Mouse (Mus musculus): ENCODE results near the gene Srgap1.
"Not testable (repeated sequence)": the region's sequence is repeated elsewhere in the genome, so short reads cannot be mapped to it uniquely, and the experiment has no call there.

Srgap1 gene

DNA sequence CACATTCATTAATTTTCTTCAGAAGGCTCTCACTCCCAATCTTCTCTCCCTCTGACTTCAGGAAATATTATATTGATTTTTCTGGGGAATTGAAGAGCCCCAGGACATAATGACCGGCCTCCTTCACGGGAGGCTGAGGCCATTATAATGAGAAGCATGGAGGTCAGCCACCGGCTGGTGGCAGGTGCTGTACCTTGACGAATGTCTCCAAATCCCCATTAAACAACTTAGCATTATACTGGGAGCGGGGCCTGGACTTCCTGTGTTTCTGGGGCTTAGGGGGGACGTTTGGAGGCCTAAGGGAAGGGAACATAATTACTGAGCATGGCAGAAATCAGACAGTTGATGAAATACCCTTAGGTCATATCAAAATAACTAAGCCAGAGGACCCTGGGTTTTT lies 218.1 kb downstream of the Srgap1 start:
- DNase-seq (ENCODE audit: low spot score) = no peak

DNA sequence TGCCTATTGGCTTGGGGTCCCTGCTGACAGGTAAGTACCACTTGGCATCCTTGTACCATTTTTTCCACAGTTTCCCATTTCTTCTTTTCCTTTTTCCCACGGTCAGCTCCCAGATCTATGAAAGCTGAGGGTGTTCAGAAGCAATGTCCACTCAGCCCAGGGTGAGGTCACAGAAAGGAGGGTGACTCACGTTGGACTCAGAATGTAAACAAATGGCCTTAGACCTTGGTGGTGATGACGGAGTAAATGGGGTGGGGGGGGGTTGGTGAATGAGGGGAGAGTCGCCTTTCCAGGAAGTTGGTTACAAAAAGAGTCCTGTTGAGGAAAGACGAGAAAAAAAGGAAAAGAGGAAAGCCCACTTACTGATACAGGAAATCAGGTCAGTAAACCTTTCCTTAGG lies 224.4 kb downstream of the Srgap1 start:
- DNase-seq (ENCODE audit: low spot score) = no peak

DNA sequence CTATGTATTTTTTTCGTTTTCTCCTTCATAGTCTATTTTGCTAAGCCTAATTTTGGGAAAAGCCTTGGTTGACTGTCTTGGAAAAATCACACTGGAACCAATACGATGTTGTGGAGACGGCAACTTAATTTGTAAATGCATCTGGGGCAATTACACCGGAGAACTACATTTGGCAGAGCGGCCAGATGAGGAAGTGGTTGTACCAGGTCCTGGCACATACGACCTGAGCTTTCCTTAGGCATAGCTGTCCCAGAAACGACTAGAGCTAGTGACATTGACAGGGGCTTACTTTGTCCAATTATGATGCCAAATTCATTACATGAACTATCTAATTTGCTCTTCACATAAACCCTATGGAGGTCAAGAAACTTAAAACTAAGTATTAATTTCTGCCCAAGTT lies 226.3 kb downstream of the Srgap1 start:
- DNase-seq (ENCODE audit: low spot score) = no peak

DNA sequence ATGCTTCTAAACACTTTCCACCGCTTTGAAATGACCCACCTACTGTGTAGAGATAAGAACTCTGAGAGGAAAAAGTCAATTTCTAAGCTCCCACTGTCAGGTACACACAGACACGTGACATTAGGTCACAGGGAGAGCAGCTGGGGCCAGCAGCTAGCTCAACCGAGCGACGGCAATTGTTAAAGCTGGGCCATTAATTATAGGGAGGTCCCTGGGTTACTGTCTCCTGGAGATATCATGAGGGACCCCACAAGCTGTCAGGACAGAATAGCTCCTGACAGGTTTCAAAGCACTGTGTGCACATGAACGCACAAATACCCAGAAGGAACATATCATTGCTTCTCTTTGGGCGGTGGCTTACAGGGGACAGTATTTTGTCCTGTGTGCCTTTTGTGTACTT lies 229.1 kb downstream of the Srgap1 start:
- no peak for DNase-seq (ENCODE audit: low spot score)

DNA sequence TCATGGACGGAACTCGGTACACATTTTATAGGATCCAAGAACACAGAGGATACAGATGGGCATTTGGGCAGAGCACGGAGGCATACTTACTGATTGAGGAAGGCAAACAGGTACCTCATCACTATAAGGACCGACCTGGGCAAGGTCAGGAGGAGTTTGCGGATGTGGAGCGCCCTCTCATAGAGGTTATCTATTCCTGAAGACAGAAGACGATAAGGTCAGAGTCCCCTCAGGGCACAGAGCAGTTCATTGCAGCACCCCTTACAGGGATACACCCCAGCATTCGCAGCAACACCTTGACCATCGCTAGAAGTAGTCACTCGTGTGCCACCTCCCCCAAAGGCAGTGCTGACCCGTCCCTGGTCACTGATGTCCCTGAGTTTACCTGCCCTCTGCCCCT lies 239.3 kb downstream of the Srgap1 start:
- no peak for DNase-seq (ENCODE audit: low spot score)

DNA sequence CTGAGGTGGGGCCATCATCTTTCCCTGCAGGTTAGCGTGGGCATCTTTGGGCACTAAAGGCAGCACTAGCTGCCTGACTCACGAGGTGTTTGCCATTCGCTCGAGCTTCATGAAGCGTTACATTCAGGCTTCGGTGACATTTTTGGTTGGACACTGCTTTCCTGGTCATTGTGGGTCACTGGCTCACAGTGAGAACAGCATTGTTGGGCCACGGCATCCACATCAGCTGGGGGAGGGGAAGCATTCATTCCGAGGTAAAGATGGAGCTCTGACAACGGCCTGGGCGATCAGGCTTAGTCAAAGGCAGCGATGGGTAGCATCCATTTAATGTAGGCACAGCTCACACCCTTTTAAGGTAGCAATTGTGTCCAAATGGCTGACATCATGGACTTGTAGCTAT lies 240.3 kb downstream of the Srgap1 start:
- DNase-seq (ENCODE audit: low spot score) = no peak

DNA sequence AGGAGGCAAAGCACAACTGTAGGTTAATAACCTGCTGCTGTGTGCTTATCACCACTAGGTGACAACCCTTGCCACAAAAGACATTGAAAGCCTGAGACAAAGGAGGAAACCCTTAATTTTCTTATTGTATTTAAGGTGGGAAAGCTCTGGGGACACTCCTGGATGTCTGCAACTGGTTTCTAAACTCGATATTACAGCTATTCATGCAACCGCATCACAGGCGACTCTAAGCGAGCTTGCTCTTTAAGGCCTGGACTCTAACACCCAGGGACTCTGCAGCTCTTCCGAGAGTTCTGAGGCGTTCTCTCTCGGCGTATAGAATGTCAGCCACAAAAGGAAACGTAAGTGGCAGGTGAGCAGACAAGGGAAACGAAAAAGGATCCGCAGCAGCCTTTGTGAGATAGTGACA lies 241.2 kb downstream of the Srgap1 start:
- DNase-seq (ENCODE audit: low spot score) = no peak

DNA sequence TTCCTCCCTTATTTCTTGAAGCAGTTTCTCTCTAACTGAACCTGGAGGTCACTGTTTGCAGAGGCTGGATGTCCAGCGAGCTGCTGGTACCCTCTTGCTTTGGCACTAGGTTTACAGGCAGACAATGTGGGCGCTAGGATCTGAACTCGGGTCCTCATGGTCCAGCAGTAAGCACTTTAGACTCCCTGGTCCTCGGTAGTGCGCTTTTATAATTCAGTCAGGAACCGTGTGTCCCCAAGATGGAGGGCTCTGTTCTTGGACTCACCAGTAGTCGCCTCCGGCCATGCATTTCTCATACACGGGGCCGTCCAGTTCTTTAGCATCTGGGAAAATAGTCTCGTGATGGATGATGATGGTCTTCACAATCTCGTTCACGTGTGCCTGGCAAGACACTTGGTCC lies 242.6 kb downstream of the Srgap1 start:
- no peak for DNase-seq (ENCODE audit: low spot score)

DNA sequence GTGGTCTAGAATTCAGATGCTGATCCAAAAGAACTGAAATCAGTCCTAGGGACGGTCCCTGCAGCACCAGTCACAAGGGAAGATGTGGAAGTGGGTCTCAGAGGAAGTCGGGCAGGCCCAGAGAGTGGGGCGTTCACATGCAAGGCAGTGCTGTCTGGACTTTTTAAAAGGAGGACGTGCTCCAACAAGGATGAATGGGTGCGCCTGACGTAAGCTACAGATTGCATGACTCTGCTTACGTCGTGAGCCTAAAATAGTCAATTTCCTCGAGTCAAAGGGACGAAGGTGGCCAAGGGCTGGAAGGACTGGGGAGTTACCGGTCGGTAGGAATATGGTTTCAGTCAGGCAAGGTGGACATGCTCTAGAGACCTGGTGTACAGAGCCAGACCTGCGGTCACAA lies 247.1 kb downstream of the Srgap1 start:
- DNase-seq (ENCODE audit: low spot score) = no peak

DNA sequence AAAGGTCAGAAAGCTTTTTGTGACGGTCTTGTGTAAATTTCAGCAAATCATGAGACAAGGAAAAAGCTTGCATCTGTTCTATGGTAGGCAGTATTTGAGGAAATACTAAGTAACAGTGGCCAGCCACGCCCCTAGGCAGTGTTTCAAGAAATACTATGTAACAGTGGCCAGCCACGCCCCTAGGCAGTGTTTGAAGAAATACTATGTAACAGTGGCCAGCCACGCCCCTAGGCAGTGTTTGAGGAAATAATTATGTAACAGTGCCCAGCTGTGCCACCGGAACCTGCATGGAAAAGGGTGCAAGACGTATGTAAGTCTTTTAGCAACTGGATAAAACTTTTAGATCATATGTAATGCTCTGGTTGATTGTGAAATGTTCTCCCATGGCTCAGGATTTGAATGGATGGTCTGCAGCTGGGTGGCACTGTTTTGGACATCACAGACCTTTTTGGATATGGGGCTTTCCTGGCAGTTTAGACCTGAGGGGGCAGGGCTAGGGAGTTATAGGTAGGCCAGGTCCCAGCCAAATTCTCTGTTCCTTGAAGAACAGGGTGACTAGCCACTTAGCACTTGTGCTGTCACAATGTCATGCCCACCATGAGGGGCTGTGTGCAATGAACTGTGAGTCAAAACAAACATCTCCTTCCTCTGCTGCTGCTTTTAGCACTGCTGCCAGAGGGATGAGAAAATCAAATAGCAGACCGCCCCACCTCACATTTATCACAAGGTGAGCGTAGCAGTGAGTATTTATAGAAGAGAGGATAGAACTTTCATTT lies 250.9 kb downstream of the Srgap1 start:
- DNase-seq (ENCODE audit: low spot score) = peak; percentile 59

DNA sequence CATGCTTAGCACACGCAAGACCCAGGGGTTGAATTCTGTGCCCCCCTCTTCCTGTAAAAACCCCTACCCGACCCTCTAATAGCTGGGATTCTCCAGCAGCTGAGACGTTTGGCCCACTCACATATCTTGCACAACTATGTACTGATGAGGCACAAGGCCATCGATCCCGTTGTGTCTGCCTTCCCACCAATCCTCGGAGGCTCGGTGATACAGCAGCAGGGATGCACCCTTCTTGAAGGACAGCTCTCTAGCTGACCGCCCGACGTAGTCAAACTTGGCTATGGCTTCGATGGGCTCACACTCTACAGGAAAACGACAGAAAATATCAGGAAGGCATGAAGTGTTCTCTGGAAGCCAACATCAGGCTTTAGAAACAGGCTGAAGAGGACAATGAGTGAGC lies 252.6 kb downstream of the Srgap1 start:
- DNase-seq (ENCODE audit: low spot score) = no peak

DNA sequence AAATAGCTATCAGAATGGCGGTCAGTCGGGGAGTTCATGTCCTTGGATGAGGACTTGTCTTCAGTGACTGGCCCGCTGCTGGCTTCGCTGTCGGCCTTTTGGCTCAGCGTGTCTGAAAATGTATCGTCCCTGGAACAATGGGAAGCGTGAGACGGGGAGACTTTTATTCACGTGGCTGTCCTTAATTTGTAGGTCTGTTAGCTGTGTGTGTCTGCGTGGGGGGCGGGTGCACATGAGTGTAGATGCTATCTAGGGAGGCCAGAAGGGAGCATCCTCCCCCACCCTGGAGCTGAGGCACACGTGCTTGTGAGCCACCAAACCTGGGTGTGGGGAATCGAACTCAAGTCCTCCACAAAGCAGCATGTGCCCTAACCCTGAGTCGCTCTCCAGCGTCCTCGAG lies 254.5 kb downstream of the Srgap1 start:
- no peak for DNase-seq (ENCODE audit: low spot score)

DNA sequence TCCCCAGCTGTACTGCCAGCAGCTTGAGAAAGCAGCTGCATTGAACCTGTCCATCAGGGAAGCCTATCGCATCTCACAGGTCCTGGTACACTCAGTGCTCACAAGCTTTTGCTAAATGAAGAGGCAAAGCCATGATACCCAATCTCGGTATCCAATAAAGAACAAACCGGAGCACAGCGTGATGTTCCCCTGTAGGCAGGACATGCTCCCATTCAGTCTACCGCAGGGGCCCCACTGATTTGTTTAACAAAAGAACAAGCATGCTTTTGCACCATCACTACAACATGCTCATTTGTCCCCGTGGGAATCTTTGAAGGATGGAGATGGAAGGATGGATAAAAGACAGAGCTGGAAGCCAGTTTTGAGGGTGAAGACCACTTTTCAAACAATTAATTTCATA lies 257.0 kb downstream of the Srgap1 start:
- no peak for DNase-seq (ENCODE audit: low spot score)

DNA sequence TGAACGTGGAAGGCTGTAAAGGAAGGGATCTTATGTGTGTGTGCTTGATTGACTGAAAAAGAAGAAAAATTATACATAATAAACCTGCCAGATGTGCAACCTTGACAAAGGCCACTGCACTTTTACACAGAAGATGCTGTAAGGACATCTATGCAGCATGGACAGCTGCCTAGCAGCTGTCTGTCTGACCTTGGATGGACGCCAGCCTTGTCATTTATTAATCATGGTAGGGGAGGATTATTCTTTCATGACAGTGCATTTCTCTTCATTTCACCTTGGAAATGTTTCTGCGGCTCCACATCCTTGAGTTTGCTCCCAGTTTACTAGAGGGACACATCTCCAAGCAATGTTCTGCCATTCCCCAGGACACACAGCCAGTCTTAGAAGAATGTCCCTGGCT lies 258.6 kb downstream of the Srgap1 start:
- no peak for DNase-seq (ENCODE audit: low spot score)

DNA sequence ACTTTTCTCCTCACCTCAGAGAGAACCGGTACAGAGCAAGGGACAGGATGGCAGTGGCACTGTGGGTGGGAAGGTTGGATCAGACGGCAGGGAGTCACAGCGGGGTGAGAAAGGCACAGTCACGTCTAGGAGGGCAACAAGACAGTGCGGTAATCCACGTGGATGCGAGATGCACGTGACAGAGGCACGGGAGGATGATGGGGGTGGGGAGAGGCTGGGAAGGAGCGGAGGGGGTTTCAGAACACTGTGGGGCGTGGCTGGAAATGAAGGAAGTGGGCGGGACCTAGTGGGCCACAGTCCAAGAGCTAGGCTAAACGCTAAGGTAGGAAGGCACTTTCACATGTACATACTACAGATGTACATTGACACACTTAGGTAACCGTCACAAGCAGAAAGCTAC lies 266.0 kb downstream of the Srgap1 start:
- no peak for DNase-seq (ENCODE audit: low spot score)

DNA sequence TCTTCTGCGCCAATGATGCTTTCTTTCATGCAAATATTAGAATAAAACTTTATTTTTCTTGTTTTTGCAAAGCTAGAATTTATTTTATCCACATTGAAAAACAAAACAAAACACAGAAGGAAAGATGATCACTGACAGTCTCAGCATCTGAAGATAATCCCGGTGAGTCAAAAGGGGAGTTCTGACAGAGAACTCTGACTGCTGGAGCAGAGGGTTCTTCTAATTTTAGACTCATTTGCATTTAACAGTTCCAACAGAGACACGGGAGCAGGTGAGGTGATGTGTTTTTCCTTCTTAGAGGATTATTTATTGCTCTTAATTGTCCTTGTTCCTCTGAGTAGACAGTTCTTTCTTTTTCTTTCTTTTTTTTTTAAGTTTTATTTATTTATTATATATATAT lies 271.1 kb downstream of the Srgap1 start:
- no peak for DNase-seq (ENCODE audit: low spot score)

DNA sequence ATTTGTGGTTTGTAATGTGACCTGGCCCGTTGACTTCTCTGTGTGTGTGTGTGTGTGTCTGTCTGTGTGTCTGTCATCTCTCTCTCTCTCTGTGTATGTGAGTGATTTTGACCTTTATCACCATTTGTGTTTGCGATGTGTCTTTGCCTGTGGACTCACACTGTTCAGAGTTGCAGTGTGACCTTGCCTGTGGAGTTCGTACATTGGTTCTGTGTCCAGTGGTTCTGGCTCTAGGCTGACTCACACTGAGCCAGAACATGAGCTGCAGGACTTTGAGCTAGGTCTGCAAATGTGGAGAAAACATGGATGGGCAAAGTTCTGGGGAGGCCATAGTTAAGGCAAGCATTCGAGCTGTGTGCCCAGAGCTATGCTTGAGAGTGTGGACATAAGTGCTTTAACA lies 273.3 kb downstream of the Srgap1 start:
- no peak for DNase-seq (ENCODE audit: low spot score)

DNA sequence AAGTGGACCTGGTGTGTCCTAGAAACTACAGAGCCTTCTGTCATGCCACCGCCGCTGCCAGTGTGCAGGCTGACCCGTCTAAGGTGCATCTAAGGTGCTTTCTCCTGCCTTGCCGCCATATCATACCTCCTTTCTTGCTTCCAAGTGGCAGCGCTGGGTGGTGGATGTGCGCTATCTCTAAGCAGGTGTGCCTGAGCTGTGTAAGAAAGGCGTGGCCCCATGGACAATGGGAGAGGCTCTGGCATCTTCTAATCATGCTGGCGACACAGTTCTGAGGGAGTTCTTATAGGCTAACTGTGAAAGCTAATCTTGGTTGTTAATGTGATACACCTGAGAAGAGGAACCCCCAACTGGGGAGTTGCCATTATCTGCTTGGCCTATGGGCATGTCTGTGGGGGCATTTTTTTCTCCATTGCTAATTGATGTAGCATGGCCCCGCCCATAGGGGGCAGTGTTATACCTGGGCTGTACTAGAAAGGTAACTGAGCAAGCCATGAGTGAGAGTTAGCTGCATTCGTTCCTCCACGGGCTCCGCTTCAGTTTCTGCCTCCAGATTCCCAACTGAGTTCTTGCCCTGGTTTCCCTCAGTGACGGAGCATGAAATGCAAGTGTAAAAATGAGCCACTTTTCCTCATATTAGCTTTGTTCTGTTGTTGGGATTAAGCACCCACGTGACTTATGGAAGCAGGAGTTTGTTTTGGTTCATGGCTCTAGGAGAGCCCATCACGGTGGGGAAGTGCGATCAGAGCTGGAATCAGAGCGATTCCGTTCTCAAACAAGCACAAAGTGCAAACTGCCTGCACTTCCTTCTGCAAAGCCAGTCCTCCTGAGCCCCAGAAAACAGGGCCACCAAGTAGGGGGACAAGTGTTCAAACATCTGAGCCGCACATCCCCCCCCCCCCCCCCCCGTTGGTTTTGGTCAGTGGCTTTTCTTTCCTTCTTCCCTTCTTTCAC lies 276.2 kb downstream of the Srgap1 start:
- peak; percentile 14 for DNase-seq (ENCODE audit: low spot score)

DNA sequence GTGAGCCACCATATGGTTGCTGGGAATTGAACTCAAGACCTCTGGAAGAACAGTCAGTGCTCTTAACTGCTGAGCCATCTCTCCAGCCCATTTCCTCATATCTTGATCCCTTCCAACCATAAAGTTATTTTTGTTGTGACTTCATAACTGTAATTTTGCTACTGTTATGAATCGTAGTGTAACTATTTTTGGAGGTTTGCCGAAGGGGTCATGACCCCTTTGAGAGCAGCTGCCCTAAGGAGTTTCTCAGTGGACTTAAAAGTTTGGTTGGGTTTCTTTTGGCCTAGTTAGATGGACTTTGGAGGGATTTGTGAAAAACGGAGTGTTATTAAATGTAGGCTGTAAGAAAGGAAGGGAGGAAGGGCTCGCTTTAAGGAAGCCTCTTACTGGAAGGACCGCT lies 277.4 kb downstream of the Srgap1 start:
- no peak for DNase-seq (ENCODE audit: low spot score)

DNA sequence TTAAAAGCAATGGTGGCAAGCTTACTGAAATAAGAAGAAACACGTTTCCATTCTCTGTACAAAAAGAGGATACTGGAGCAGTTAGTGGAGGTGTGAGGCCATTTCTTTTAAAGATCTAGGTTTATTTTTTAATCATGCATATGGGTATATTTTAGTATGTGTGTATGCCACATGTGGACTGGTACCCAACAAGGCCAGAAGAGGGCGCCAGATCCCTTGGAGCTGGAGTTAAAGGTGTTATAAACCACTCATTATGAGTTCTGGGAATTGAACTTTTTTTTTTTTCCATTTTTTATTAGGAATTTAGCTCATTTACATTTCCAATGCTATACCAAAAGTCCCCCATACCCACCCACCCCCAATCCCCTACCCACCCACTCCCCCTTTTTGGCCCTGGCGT lies 279.8 kb downstream of the Srgap1 start:
- DNase-seq (ENCODE audit: low spot score) = not testable (repeated sequence)

DNA sequence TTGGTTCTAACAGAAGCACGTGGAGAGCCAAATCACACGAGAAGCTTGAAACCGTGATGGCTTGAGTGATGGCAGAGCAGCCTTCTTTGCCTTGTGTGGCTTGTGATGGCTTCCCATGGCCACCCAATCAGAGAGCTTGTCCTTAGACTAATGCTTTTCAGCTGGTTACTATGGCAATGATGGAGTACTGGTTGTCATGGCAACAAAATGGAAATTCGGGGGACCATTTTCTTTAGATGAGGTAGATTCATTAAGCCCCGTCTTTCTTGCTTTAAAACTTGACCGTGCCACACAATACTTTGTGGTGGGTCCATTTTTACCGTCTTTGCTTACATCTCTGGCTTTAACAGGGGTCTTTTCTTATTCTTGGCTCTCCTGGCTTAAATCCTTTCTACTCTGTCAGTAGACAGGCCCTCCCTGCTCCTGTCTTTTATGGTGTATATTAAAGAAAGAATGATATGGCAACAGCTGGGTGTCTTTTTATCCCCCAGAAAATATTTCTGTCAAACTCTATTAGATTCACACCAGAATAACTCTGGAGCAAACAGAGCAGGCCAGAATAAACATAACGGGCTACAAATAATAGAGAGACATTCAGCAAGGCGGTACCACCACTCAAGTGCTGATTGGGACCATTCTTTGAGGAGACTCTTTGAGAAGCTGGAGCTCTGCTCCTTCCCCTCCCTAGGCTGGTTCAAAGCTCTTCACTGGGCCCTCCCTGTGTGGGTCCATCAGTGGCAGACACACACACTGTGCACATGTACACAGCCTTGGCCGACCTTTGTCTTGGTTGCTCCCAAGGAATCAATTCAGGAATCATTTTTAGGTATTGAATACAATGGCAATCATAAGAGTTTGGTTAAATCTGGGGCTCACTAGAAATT lies 281.7 kb downstream of the Srgap1 start:
- DNase-seq (ENCODE audit: low spot score) = no peak

DNA sequence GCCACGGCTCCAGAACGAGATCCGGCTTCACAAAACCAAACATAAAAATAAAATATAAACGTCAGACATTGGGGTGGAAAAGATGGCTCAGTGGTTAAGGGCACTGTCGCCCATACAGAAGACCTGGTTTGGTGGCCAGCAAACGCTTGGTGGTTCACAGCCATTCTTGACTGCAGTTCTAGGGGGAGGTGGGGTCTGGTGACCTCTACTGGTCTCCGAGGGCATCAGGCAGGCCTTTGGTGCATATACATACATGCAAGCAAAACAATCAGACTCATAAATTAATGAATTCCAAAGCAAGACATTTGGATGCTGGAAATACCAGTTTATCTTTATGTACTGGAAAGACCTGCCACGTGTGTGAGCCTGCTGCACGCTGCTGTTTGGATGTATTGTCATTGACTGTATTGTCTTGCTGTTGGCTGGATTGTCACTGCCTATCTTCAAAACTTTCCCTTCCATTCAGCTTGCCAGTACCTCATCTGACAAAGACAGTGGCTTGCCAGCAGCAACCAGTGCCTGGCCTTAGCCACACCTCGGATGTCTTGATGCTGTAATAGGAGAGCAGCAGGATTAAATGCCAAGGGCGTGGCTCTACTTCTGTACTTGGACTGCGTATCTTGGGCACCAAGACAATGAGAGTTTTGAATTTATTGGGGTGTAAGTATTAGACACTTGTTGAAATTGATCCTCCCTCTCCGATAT lies 282.5 kb downstream of the Srgap1 start:
- DNase-seq (ENCODE audit: low spot score) = no peak

Data from urinary bladder, postnatal 14 days (tissue).